Mouse (Mus musculus) heart, postnatal 14 days (tissue): ENCODE data around the gene Prr5. TPM values are rescaled to one million over a fixed set of nuclear protein-coding genes. Genes with fewer than 3 reads are reported as not detected.

Experiments used
- DNase-seq, 2 experiments: peaks; one replicate each; pipeline ENCODE4 v3.0.0; 2021 to 2022
- intact Hi-C: fragments of 180-260 bp; cut with DNase I; formaldehyde crosslinking; loops from one replicate; pipeline ENCODE4 v1.15.1; 2025
- total RNA-seq, 2 experiments: library from RNA; stranded (reverse); gene quantifications; 2 replicates each; pipeline ENCODE4 v1.2.3; 2021

Gene Prr5
- total RNA-seq, 2 experiments from 2014 or later: 5.6 to 8.3 TPM

GRCm38 (mm10) chr15:84653979-84654966, 15.1 kb upstream of the Prr5 start:
- peak; percentile 81 to 84 for DNase-seq
- intact Hi-C loops: no loop called here

- intact Hi-C loops: no loop called here
- no peak for DNase-seq
Measured at GRCm38 (mm10) chr15:84654975-84655374, 14.4 kb upstream of the Prr5 start.

GRCm38 (mm10) chr15:84656689-84657088, 12.7 kb upstream of the Prr5 start:
- intact Hi-C loops: no loop called here
- no peak for DNase-seq

- no peak for DNase-seq
- intact Hi-C loops: no loop called here
Measured at GRCm38 (mm10) chr15:84657384-84658064, 11.9 kb upstream of the Prr5 start.

GRCm38 (mm10) chr15:84658655-84659054, 10.8 kb upstream of the Prr5 start:
- intact Hi-C loops: no loop called here

GRCm38 (mm10) chr15:84659856-84660255, 9.6 kb upstream of the Prr5 start:
- DNase-seq: no peak
- intact Hi-C loops: no loop called here

More at GRCm38 (mm10) chr15:84658655-84659054, 10.8 kb upstream of the Prr5 start:
- no peak for DNase-seq

- no peak for DNase-seq
- intact Hi-C loops: no loop called here
Measured at GRCm38 (mm10) chr15:84661274-84661673, 8.1 kb upstream of the Prr5 start.

- intact Hi-C loops: no loop called here
- DNase-seq: peak; percentile 77 to 79
Measured at GRCm38 (mm10) chr15:84662952-84663684, 6.3 kb upstream of the Prr5 start.

- DNase-seq: no peak
Measured at GRCm38 (mm10) chr15:84663685-84664060, 5.7 kb upstream of the Prr5 start.

GRCm38 (mm10) chr15:84664542-84665460, 4.6 kb upstream of the Prr5 start:
- intact Hi-C loops: no loop called here
- DNase-seq: no peak

More at GRCm38 (mm10) chr15:84663685-84664060, 5.7 kb upstream of the Prr5 start:
- intact Hi-C loops: no loop called here

GRCm38 (mm10) chr15:84665662-84666061, 3.8 kb upstream of the Prr5 start:
- intact Hi-C loops: no loop called here

GRCm38 (mm10) chr15:84666065-84666464, 3.4 kb upstream of the Prr5 start:
- intact Hi-C loops: no loop called here
- DNase-seq: no peak

More at GRCm38 (mm10) chr15:84665662-84666061, 3.8 kb upstream of the Prr5 start:
- no peak for DNase-seq

GRCm38 (mm10) chr15:84667601-84668000, 1.8 kb upstream of the Prr5 start:
- intact Hi-C loops: no loop called here
- peak in 1 of 2 experiments; percentile 30 for DNase-seq

GRCm38 (mm10) chr15:84669771-84670656, 594 bp downstream of the Prr5 start:
- no peak for DNase-seq
- intact Hi-C loops: loop anchor here (10.0 kb wide), 3 partner anchors 85 to 255 kb away; partner anchors contain the start of genes Gm29666 and Nup50

GRCm38 (mm10) chr15:84670657-84671055, 1.2 kb downstream of the Prr5 start:
- intact Hi-C loops: loop anchor here (1.0 to 10.0 kb wide), 4 partner anchors 30 to 254 kb away; partner anchors contain the start of genes Gm29666 and Nup50
- DNase-seq: no peak

- peak; percentile 71 to 72 for DNase-seq
Measured at GRCm38 (mm10) chr15:84671401-84672307, 2.2 kb downstream of the Prr5 start.

GRCm38 (mm10) chr15:84672308-84672615, 2.8 kb downstream of the Prr5 start:
- no peak for DNase-seq
- intact Hi-C loops: loop anchor here (10.0 kb wide), 3 partner anchors 83 to 253 kb away; partner anchors contain the start of genes Gm29666 and Nup50

More at GRCm38 (mm10) chr15:84671401-84672307, 2.2 kb downstream of the Prr5 start:
- intact Hi-C loops: loop anchor here (1.0 to 10.0 kb wide), 4 partner anchors 29 to 253 kb away; partner anchors contain the start of genes Gm29666 and Nup50
